Mouse (Mus musculus): ENCODE data around the gene Gm20518. TPM values are rescaled to one million over a fixed set of nuclear protein-coding genes. Genes with fewer than 3 reads are reported as not detected.

Gene Gm20518
- polyA plus RNA-seq (2012; rRNA removed) = 1.7 and 2.2 TPM in 2 replicates

DNA sequence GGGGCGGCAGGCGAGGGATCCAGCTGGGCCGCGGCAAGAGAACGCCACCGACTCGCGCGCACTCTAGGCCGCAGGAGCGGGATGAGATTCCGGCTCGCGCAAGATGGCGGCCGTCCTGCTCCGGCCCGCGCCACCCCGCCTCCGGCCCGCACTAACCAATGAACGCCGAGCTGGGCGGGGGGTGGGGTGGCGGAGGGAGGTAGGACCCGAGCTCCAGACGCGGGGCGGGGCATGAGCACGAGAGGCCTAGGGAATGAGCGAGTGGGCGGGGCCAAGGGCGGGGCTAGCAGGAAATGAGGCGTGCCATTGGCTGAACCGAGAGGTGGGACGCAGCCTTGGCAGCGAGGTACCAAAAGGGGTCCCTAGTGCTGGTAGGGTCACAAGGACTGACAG lies at the start of gene Gm20518:
Gene Gm20518, minus strand, starts transcription at position 105 of the 393 bp plus-strand sequence.

DNA sequence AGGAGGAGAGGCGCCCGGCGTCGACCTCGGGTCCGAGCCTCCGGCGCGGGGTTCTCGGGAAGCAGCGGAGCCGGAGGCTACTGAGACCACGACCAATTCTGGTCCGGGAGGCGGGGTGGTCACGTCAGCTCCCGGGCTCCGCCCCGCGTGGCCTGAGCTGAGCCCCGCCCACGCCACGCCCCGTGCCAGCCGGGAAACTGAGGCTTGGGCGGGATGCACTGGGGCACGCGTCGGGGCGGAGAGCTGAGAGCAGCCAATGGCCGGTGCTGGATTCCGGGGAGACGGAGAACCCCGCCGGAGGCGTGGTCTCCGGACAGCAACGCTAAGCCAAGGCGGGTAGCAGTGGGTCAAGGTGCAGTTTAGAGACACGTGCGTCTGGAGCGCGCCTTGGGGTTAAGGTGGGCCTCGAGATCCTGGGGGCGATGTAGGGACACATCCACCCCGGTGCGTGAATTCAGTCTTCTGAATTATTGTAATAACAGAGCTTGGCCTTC lies 36.7 kb upstream of the Gm20518 start, which contains the start of gene Slc25a1:
Gene Slc25a1, minus strand, starts transcription at position 133 of the 494 bp plus-strand sequence.

DNA sequence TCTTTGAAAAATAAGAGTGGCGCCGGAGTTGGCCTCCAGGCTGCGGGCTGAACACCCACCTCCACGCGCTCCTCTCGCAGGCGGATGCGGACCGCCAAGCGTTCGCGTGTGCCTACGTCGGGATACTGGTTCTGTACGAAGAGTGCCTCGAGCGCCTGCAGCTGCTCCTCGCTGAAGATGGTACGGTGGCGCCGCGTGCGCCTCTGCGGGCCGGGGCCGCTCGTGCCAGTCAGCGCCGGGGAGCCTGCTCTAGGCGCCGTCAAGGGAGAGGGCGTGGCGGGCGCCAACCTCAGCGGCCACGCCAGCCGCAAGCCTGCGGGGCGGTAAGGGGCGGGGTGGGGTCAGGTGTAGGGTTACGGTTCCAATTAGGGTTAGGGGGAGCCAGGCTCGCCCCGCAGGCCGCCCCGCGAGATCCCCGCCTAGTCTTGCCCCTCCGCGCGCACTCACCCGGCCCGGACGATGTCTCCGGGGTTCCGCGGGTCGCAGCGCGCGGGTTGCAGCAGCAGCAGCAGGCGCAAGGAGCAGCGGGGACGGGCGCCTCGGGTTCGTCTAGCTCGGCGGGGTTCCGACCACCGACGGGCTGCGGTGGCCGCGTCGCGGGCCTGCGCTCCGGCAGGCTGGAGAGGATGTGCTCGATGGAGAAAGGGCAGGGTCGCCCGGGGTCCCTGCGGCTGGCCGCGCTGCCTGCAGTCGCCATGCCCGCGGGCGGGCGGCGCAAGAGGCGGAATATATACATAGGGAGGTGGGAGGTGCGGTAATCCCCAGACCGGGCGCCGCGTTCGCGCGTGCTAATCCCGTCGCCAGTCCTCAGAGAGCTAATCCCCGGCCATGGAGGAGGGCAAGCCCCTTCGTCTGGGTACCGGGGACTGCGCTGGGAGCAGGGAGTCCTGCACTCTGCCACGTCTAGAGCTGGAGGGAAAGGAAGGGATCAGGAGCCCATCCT lies 23.1 kb upstream of the Gm20518 start, which contains the start of gene Gsc2:
Gene Gsc2, minus strand, starts transcription at position 753 of the 943 bp plus-strand sequence.

GRCm38 (mm10) chr16:17911052-17911595 lies 19.7 kb upstream of the Gm20518 start, which contains the start of gene Ess2:
Ess2 (minus strand) TSS chr16:17911348.

GRCm38 (mm10) chr16:17898462-17898861 lies 7.0 kb upstream of the Gm20518 start, which contains the start of the genes Dgcr2 and Tssk2:
Dgcr2 (minus strand) TSS chr16:17898562.
Tssk2 (plus strand) TSS chr16:17898637.

DNA sequence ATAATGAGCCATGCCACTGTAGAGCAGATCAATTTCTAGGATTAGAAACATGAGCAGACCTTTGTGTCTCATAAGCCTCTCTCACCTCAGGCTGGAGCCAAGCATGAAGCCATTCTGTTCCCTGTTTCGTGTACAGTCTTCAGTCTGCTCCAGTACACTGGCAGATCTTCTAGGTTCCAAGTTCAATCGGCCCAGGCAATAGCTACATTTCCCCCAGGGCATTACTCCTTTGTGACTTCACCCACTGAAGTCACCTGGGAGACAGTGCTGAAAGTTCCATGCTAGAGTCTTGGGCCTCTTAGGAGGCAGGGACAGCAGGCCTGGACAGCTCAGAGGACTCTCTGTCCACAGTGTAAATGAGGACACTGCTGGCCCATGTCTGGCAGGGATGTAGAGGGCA lies 2.5 kb upstream of the Gm20518 start, which contains the start of gene Tssk1:
Gene Tssk1, plus strand, starts transcription at position 301 of the 400 bp plus-strand sequence.

GRCm38 (mm10) chr16:17838051-17838450 lies 53.4 kb downstream of the Gm20518 start, which contains the start of gene Car15:
Car15 (minus strand) TSS chr16:17838364.

GRCm38 (mm10) chr16:17832821-17833220 lies 58.6 kb downstream of the Gm20518 start, which contains the start of gene B830017H08Rik:
B830017H08Rik (plus strand) TSS chr16:17833121.

GRCm38 (mm10) chr16:17796971-17797811 lies 94.3 kb downstream of the Gm20518 start, which contains the start of gene Scarf2:
Scarf2 (plus strand) TSS chr16:17797282.

Other genes starting within 250 kb of the Gm20518 start
- gene Ccdc74a, start 245.2 kb downstream of the Gm20518 start, polyA plus RNA-seq (2012; rRNA removed) = 5.1 and 7.4 TPM in 2 replicates
- 37.9 and 63.3 TPM in 2 replicates for gene Med15, start 158.8 kb downstream of the Gm20518 start, polyA plus RNA-seq (2012; rRNA removed)
- 44.7 and 82.6 TPM in 2 replicates for gene Klhl22, start 132.1 kb downstream of the Gm20518 start, polyA plus RNA-seq (2012; rRNA removed)
- gene Scarf2, start 94.4 kb downstream of the Gm20518 start, polyA plus RNA-seq (2012; rRNA removed) = 36.8 and 83.2 TPM in 2 replicates
- 0.53 and 0.64 TPM in 2 replicates for gene B830017H08Rik, start 58.5 kb downstream of the Gm20518 start, polyA plus RNA-seq (2012; rRNA removed)
- gene Car15, start 53.3 kb downstream of the Gm20518 start, polyA plus RNA-seq (2012; rRNA removed) = 7.1 and 8.5 TPM in 2 replicates
- 0.02 TPM in 1 of 2 replicates, not detected in the other for gene Tssk1, start 2.6 kb upstream of the Gm20518 start, polyA plus RNA-seq (2012; rRNA removed)
- 71.0 and 96.4 TPM in 2 replicates for gene Dgcr2, start 6.9 kb upstream of the Gm20518 start, polyA plus RNA-seq (2012; rRNA removed)
- not detected in 2 replicates for gene Tssk2, start 7.0 kb upstream of the Gm20518 start, polyA plus RNA-seq (2012; rRNA removed)
- 36.8 and 45.3 TPM in 2 replicates for gene Ess2, start 19.7 kb upstream of the Gm20518 start, polyA plus RNA-seq (2012; rRNA removed)
- 0.24 and 0.25 TPM in 2 replicates for gene Gsc2, start 23.4 kb upstream of the Gm20518 start, polyA plus RNA-seq (2012; rRNA removed)
- gene Slc25a1, start 36.5 kb upstream of the Gm20518 start, polyA plus RNA-seq (2012; rRNA removed) = 47.3 and 64.0 TPM in 2 replicates
- gene Vpreb2, start 88.8 kb upstream of the Gm20518 start, polyA plus RNA-seq (2012; rRNA removed) = not detected in 2 replicates
- 70.0 and 80.8 TPM in 2 replicates for gene Dgcr6, start 161.2 kb upstream of the Gm20518 start, polyA plus RNA-seq (2012; rRNA removed)
- 18.1 and 20.9 TPM in 2 replicates for gene Prodh, start 198.5 kb upstream of the Gm20518 start, polyA plus RNA-seq (2012; rRNA removed)
- 4.7 and 8.0 TPM in 2 replicates for gene Rtn4r, start 236.0 kb upstream of the Gm20518 start, polyA plus RNA-seq (2012; rRNA removed)